Mouse (Mus musculus) activated CD4-positive, CD25-positive, alpha-beta regulatory T cell, adult 4 months (primary cell): ENCODE measurements around the gene Mas1. TPM values are rescaled to one million over a fixed set of nuclear protein-coding genes. Genes with fewer than 3 reads are reported as not detected.

ENCODE experiments used
- ATAC-seq: one replicate; pipeline ENCODE4 v1.8.0; 2017
- polyA plus RNA-seq, 2 experiments: library from polyadenylated mRNA; unstranded; fragments of 100-300 nt; shearing (Covaris generic); gene quantifications; one replicate each; pipeline ENCODE4 v1.2.1; 2017

Gene Mas1
- polyA plus RNA-seq, 2 experiments from 2014 or later: 0.26 TPM; not detected in 1

- ATAC-seq: no peak
Measured at GRCm38 (mm10) chr17:12872275-12873028, 4.5 kb upstream of the Mas1 start.

GRCm38 (mm10) chr17:12868640-12869039 is 697 bp upstream of the Mas1 start:
- ATAC-seq: no peak

GRCm38 (mm10) chr17:12866853-12867252 is 1.1 kb downstream of the Mas1 start:
- ATAC-seq: no peak

GRCm38 (mm10) chr17:12865407-12865806 is 2.5 kb downstream of the Mas1 start:
- no peak for ATAC-seq

- no peak for ATAC-seq
Measured at GRCm38 (mm10) chr17:12864111-12864510, 3.8 kb downstream of the Mas1 start.

GRCm38 (mm10) chr17:12859006-12859520 is 8.9 kb downstream of the Mas1 start:
- ATAC-seq: no peak

- ATAC-seq: peak; percentile 85
Measured at GRCm38 (mm10) chr17:12858072-12858471, 9.9 kb downstream of the Mas1 start.

- ATAC-seq: no peak
Measured at GRCm38 (mm10) chr17:12857395-12857794, 10.5 kb downstream of the Mas1 start.

- no peak for ATAC-seq
Measured at GRCm38 (mm10) chr17:12854386-12854785, 13.6 kb downstream of the Mas1 start.

GRCm38 (mm10) chr17:12853821-12854220 is 14.1 kb downstream of the Mas1 start:
- ATAC-seq: no peak

GRCm38 (mm10) chr17:12851689-12852088 is 16.3 kb downstream of the Mas1 start:
- no peak for ATAC-seq

GRCm38 (mm10) chr17:12849778-12850382 is 18.1 kb downstream of the Mas1 start:
- ATAC-seq: no peak

- no peak for ATAC-seq
Measured at GRCm38 (mm10) chr17:12847736-12848135, 20.2 kb downstream of the Mas1 start.

- no peak for ATAC-seq
Measured at GRCm38 (mm10) chr17:12846474-12846873, 21.5 kb downstream of the Mas1 start.

- ATAC-seq: no peak
Measured at GRCm38 (mm10) chr17:12845862-12846261, 22.1 kb downstream of the Mas1 start.

- no peak for ATAC-seq
Measured at GRCm38 (mm10) chr17:12844540-12844939, 23.4 kb downstream of the Mas1 start.

GRCm38 (mm10) chr17:12843826-12844225 is 24.1 kb downstream of the Mas1 start:
- ATAC-seq: no peak

- no peak for ATAC-seq
Measured at GRCm38 (mm10) chr17:12839475-12840267, 28.3 kb downstream of the Mas1 start.

- ATAC-seq: no peak
Measured at GRCm38 (mm10) chr17:12835738-12836137, 32.2 kb downstream of the Mas1 start.

- no peak for ATAC-seq
Measured at GRCm38 (mm10) chr17:12834826-12835225, 33.1 kb downstream of the Mas1 start.

- no peak for ATAC-seq
Measured at GRCm38 (mm10) chr17:12834317-12834716, 33.6 kb downstream of the Mas1 start.

- ATAC-seq: no peak
Measured at GRCm38 (mm10) chr17:12832657-12833056, 35.3 kb downstream of the Mas1 start.

GRCm38 (mm10) chr17:12832231-12832630 is 35.7 kb downstream of the Mas1 start:
- no peak for ATAC-seq
